Mouse (Mus musculus) yolk sac, embryonic 10.5 days (tissue): ENCODE data around the gene Dnajc10.

Experiments
- DNase-seq: peaks from one replicate; pipeline ENCODE4 v3.0.0-alpha.2; 2017; ENCODE audit warnings: low spot score

The Dnajc10 gene

DNA sequence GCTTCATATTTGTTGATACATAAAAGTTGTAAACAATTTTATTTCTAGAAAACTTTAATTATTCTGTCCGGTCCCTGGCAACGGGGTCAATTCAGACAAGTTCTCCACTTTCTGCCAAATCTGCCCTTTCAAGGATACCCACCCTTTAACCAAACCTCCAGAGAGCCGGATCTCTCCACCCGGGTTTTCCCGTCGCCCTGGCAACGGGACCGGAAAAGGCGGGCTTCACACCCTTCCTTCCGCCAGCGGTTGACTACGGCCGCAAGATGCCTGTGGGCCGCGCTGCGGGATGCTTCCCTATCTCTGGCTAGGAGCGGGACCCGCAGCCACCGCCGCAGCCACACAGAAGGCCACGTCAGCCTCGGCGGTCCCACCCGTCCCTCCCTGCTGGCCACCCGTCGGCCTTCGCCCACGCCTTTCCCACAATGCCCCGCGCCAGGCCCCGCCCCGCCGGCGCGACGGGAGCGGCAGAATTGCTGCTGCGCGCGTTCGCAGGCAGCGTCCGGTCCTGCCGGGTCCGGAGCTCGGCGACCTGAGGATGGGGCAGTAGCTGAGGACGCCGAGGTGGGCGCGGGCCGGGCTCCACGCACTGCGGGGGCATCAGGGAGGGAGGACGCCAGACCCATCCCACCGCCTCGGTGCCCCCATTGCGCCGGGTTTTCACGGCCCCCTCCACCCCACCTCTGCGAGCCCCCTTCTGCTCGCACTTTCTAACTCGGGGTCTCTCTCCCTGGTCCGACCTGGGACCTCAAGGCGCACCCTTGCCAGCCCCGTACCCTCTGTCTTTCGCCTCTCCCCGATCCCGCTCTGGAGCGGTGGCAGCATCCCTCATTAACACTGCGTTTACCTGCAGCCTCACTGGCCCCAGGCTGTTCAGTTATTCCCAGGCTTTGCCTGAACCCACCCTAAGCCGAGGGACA lies at the start of gene Dnajc10:
Gene Dnajc10, plus strand, starts transcription at position 225 of the 920 bp plus-strand sequence.
- peak; percentile 90 for DNase-seq

DNA sequence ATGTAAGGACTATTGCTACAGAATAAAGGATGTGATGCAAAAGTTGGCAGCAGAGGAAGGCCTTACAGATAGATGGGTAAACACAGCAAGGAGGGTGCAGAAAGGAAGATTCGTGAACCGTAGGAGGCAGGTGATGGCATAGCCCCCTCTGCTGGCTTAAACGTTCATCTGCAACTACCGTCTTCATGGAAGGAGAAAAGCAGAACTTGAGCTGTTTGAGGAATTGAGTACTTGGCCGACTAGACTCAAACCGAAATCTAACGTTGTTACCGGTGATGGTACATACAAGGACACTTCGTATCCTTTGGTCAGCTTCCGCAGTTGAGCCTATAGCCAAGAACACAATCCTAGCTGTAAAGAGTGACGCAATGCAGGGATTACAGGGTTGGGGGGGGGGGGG lies 48.4 kb upstream of the Dnajc10 start:
- DNase-seq: peak; percentile 32

DNA sequence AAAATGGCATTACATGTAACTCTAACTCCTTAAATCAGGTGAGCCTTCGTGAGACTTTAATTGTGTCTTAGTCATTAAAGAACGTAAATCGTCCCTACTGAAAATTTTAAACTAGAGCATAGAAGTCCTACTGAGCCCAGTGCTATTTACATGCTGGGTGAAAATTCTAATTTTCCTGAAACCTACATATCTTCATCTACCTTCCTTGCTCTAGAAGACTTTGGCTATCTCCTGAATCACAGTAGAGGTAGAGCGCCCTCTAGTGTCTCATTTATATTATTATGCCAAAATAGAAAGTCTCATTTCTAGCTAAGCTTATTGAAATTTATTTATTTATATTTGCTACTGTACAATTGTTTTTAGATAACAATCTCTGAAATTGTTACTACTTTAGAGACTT lies 47.2 kb upstream of the Dnajc10 start:
- DNase-seq: no peak

DNA sequence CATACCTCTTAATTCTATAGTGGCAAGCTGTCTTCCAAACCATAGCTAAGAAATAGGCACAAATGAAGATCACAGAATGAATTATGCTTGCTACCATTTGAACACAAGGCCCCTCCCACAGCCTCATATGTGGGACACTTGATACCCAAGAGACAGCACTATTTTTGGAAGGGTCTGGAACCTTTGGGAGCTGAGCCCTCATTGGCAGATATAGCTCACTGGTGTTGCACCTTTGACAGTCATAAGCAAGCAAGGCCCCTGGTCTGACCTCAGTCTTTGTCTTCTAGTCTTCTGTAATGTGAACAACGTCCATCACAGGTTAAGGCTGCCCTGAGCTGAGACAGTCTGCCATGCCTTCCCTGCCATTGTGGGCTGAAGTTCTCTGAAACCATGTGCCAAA lies 43.8 kb upstream of the Dnajc10 start:
- no peak for DNase-seq

DNA sequence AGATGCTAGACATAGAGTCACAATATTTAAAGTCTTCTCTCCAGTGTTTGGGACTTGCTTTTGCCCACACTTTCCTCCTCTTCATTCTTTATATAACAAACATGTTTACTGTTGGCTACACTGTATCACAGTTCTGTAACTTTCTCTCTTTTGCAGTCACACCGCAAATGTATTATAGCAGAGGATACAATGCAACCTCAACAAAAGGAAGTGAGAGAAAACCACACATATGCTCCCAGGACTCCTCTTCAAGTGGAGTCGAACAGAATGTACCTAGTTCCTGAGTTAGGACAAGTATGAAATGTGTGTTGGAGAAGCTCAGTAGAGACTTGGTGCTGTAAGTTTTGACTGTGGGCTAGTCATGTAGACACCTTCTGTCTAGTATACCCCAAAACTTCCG lies 42.2 kb upstream of the Dnajc10 start:
- DNase-seq: no peak

DNA sequence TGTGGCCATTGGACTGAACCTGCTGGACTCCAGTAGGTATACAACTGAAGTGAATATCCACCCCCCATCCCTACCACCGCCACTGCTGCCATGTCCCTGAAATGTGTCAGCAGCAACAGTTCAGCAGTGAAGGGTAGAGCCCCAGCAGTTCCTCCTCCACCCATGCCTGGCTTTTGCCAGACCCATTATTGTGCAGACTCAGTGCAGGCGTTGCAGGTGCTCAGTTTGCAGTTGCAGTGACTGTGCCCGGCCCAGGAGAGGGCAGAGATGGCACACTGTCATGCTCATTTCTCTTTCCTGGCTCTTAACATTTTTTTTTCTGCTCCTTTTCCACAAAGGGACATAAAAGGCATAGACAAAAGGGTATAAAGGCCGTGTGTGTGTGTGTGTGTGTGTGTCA lies 41.5 kb upstream of the Dnajc10 start:
- DNase-seq: no peak

DNA sequence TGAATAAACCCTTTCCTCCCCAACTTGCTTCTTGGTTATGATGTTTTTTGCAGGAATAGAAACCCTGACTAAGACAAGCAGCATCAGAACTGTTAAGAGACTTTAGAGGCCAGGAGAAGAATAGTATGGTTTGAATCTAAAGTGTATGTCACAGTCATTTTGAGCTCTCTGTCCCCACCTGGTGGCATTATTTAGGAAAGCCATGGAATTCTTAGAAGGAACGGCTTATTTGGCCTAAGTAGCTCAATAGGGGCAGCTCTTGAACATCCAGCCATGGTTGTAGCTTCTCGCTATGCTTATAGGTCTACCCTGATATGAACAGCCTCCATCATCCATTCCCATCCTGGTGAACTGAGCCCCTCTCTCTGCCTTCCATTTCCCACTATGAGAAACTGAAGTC lies 40.1 kb upstream of the Dnajc10 start:
- peak; percentile 6 for DNase-seq

DNA sequence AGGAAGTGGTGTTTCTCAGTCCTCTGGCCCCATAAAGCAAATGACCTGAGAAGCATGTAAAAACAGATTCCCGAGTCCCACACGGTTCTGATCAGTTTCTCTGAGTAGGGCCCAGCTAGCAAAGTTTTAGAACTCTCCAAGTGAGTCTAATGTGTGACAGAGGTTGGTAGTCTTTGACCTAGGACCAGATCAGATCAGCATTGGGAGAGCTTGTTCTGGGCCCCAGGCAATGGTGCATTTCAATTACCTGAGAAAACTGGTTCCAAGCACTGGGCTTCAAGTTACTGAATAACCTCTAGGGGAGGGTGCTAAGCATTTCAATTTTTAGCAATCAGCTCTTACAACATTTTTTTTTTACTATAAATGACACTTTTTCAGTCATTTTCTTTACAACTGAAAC lies 33.1 kb upstream of the Dnajc10 start:
- DNase-seq: no peak

DNA sequence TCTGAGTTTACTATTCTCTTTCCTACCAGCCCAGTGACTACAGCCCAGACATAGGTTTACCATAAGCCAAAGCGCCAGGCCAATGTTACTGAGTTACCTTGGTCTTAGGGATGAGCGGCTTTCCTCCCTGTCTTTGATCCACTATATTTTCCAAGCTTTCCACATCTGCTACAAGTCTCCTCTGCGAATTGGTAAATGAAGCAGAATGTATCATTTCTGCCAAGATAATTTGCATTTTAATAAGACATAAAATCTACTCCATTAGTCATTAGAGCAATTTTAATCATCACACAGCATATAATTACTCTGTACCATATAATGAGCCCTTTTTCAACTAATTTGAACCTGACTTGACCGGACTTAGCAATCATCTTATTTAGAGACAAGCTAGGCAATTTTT lies 28.9 kb upstream of the Dnajc10 start:
- DNase-seq: no peak

DNA sequence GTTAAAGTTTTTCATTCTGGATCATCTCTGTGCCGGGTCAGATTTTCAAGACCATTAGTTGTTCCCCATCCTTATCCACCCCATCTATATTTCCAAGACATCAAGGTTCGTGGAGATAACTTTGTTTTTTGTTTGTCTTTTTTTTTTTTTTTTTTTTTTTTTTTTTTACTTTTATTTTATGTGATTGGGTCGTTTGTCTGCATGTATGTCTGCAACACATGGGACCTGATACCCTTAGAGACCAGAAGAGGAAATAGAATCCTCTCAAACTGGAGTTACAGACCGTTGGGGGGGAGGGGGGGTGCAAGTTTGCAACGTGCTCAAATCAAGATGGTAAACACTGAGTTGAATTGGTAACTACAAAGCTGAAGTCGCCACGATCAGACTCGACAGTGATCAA lies 23.1 kb upstream of the Dnajc10 start, which contains the start of gene Prdx6b:
Gene Prdx6b, plus strand, starts transcription at position 301 of the 400 bp plus-strand sequence.
- DNase-seq: no peak

DNA sequence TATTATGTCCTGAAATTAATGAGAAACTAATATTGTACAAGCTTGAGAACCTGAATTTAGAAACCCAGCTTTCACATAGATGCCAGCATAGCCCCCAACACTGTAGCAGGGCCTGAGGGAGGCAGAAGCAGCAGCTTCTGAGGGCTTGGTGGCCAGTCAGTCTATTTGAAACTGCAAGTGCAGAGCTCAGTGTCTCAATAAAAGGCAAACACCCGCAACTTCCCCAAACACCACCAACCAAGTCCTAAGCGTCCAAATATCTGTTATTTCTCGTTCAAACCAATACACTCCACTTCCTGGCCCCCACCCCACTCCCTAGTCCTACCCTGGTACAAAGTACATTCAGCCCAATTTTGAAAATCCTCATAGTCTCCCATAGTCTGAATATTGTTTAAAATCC lies 16.9 kb upstream of the Dnajc10 start:
- DNase-seq: no peak

DNA sequence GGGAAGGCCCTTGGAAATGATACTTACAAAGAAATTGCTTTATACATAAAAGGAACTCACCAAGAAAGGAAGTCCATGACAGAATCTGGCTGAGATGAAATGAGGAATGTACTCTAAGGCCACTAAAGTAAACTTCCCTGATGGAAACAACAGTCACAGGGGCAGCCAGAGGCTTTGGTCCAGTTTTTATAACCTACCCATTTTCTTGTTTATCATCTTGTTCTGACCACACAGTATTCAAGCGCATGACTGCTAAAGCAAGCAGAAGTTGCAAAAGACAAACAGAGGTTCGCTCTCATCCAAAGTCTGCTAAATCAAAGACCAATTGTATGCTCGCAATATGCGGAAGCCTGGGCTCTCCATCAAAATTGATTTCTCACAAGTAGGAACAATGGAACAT lies 14.5 kb upstream of the Dnajc10 start:
- no peak for DNase-seq

DNA sequence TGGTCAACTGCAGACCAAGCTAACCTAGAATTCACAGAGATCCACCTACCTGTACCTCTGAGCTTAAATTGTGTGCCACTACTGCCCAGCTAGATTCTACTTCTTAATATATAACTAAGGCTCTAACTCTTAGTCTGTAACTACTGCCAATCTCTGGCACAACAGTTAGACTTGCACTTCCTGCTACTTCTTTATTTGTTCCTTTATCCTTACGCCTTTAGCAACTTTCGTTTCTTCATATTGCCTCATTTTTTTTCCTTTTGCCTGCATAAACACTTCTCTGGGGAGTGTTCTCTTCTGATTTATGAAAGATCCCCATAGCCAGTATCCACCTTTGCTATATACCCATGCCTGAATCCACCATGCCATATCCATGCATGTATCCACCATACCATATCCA lies 11.3 kb upstream of the Dnajc10 start:
- DNase-seq: no peak

DNA sequence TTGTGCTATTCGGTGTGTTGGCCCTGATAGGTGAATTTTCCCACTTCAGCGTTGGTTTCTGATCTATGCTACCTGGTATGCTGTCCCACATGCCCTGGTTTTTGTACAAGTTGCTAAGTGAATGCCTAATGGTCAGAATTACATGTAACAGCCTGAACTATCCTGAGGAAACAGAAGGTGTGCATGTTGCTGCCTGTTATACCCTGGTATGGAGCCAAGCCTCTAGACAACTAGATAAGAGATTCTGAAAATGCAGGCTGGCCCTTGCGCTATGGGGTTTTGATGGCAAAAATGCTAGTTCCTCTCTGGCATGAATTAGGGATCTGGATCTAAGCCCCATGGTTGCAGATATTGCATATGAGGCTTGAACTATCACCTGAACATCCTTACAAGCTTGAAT lies 7.6 kb upstream of the Dnajc10 start:
- DNase-seq: no peak

DNA sequence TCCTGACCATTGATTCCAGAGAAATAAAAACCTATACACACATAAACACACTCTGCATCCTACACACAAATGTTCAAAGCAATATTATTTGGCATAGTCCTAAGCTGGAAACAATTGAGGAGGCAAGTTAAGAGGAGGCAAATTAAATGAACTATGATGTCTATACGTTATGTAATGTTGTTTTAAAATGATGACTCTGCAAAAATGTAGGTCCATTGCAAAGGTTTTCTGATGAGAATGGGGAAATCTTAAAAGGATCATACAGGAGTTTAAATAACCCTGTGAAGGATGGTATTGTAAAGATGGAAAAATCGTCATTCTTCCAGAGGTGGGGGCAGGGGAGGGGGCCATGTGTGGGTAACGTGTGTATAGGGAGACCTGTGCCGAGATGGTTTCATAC lies 5.5 kb upstream of the Dnajc10 start:
- no peak for DNase-seq

DNA sequence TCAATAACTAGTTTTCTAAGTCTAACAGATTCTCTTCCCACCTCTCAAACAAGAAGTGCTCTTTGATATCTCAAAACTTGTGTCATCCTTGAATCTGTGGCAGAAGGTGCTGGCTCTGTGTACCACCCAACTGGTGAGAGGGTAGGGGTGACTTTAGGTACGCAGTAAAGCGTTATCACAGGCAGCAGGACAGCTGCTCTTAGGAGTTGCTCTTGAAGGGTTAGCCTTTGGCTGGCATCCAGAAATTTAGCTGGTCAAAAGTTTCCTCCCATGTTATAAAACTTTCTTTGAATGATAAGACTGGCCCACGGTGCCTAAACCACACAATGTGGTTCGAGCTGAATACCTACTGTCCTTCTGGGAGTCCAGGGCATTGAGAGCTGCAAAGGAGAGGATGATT lies 4.5 kb upstream of the Dnajc10 start:
- no peak for DNase-seq

DNA sequence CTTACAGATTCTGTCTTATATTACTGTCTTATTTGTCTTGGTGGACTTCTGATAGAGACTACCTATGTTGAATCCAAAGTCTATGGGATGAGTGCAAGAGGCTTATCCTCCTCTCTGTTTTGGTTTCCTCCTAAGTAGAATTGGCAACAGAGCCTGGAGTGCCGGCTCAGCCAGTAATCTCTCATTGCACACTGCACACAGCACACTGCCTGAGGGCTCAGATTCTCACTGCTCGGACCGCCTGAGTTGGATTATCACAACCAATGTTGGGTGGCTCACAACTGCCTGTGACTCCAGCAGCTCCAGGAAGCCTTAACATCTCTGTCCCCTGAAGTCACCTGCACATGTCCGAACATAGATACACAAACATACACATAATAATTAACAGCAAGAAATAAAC lies 3.9 kb upstream of the Dnajc10 start:
- no peak for DNase-seq

DNA sequence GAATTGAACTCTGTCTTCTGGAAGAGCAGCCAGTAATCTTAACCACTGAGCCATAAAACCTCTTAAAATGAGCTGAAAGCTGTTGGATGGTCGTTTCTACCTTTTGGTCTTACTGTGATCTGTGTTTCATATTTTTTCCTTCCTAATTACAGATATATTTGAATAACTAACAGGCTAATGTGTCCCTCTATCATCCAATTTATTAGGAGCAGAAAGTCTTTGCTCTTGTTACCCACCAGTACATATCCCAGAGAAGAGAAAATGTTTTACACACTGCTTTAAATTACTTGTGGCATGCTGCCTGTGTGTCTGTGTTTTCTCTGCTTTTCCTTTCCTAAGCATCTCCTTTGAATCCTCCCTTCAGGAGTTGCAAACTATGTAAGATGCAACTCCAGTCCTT lies 1.1 kb upstream of the Dnajc10 start:
- DNase-seq: no peak

DNA sequence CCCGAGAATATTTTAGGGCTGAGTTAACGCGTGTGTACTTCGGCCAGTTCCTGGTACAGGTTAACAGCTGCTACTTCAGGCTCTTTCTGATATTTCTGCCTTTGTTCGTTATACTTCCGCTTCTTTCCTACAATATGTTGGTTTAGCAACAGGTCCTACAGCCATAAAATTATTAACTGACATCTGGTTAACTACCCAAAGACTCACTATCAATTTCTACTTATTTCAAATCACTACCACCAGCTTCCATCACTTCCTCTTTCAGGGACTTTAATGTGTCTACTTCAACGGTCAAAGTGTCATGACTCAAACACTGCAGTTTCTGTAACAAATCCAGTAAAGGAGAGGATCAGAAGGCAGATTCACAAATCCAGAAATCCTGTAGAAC lies 418 bp upstream of the Dnajc10 start:
- DNase-seq: no peak

DNA sequence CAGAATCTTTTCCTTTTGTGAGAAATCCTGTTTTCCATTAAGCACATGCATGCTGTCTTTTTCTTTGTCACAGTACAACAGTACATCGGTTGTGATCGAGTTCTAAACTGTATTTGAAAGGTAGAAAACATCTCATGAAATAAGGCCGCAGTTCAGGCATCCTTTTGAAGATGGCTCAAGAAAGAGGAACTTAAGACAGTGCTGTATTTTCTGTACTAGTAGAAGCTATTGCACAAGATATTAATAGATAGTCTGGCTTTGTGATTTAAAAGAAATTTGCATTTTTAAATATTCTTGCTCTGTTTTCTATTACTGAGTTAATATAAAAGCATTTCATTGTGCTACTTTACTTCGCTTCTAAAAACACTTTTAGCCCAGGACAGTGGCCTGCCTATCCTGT lies 7.6 kb downstream of the Dnajc10 start:
- DNase-seq: no peak

DNA sequence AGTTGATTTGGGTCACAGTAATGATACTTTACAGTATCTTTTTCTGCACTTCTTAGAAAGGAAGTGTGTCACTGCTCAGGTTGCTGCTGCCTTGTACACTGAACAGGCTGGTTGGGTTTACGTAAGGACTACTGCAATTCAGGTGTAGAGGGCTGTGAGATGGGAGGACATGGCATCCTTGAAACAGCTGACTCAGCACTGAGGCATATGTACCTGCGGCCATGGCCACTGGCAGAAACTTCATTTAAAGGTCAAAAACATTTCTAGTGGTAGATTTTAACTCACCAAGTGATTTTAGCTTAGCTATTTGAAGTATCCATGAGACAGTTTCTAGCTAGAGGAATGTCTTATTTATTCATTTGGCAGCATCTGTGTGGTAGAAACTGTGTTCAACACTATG lies 10.5 kb downstream of the Dnajc10 start:
- no peak for DNase-seq

DNA sequence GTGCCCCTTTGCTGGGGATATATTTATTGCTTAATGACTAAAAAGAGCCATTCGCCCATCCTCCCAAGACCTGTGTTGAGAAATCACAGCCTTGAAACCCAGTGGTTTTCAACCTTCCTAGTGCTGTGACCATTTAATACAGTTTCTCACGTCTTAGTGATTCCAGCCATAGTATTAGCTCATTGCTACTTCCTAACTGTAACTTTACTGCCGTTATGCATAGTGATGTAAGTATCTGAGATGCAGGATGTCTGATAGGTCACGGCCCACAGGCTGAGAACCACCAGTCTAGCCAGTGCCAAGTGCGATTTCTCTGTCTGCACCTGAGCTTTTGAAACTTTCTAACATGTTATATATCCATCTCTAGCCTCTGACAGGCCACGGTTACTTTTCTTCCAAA lies 12.0 kb downstream of the Dnajc10 start:
- DNase-seq: no peak

DNA sequence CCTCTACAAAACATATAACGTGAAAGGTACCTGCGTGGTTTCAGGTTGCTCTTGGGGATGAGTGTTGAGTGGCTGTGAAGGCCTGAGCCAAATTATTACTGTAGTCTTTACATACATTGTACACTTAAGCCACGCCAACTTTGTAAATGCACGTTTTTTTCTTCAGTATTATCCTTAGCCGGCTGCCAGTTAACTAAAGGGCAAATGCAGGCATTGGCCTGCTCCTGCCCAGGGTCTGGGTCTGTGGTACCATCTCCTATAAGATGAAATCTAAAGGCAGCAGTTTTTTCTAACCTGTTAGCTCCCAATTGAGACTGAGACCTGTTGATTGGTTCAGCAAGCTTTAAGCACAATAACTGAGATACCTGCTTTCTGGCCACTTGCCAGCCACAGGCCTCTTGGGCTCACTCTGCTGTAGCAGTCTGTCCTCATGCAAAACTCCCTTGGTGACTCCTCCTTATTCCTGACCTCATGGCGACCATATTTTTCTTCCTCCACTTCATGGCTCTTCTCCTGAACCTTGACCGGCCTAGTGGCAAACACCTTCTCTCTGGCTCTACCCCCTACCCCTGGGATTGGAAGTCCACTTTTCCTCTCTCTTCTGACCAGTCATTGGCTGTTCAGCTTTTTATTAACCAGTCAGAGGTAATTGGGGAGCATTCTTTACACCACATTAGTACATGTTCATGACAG lies 13.8 kb downstream of the Dnajc10 start:
- DNase-seq: no peak

DNA sequence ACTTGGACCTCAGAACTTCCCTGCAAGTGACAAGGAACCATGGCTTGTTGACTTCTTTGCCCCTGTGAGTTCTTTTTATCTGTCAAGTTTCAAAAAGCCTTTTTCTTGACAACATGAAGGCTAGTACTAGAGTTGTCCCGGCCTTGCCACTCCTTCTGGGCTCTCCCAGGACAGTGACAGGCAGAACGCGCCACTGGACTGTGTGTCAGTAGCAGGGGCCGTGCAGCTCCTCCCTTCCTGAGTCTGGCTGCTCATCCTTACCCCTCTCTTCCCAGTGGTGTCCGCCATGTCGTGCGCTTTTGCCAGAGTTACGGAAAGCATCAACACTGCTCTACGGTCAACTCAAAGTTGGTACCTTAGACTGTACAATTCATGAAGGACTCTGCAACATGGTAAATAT lies 25.3 kb downstream of the Dnajc10 start:
- no peak for DNase-seq
